Mouse (Mus musculus): ENCODE results near the gene Grid1. TPM values are rescaled to one million over a fixed set of nuclear protein-coding genes. Genes with fewer than 3 reads are reported as not detected.

Grid1 gene
- total RNA-seq, 2 experiments from 2014 or later: not detected

- no peak for DNase-seq
- intact Hi-C loops (cut with DNase I): no loop called here
These were observed 354.0 kb downstream of the Grid1 start for GRCm38 (mm10) chr14:35173861-35174260.

- intact Hi-C loops (cut with DNase I): no loop called here
These were observed 356.1 kb downstream of the Grid1 start for GRCm38 (mm10) chr14:35176021-35176420.

GRCm38 (mm10) chr14:35179076-35179475 is 359.2 kb downstream of the Grid1 start:
- no peak for DNase-seq
- intact Hi-C loops (cut with DNase I): no loop called here

More at GRCm38 (mm10) chr14:35176021-35176420, 356.1 kb downstream of the Grid1 start:
- DNase-seq: no peak

GRCm38 (mm10) chr14:35185399-35185798 is 365.5 kb downstream of the Grid1 start:
- no peak for DNase-seq
- intact Hi-C loops (cut with DNase I): no loop called here

GRCm38 (mm10) chr14:35192256-35192655 is 372.3 kb downstream of the Grid1 start:
- intact Hi-C loops (cut with DNase I): no loop called here
- no peak for DNase-seq

- intact Hi-C loops (cut with DNase I): no loop called here
- DNase-seq: no peak
These were observed 377.5 kb downstream of the Grid1 start for GRCm38 (mm10) chr14:35197371-35197770.

- DNase-seq: no peak
- intact Hi-C loops (cut with DNase I): no loop called here
These were observed 378.5 kb downstream of the Grid1 start for GRCm38 (mm10) chr14:35198447-35198846.

GRCm38 (mm10) chr14:35198899-35199298 is 379.0 kb downstream of the Grid1 start:
- intact Hi-C loops (cut with DNase I): no loop called here
- no peak for DNase-seq

- intact Hi-C loops (cut with DNase I): no loop called here
- no peak for DNase-seq
These were observed 389.5 kb downstream of the Grid1 start for GRCm38 (mm10) chr14:35209444-35209843.

GRCm38 (mm10) chr14:35219021-35219420 is 399.1 kb downstream of the Grid1 start:
- DNase-seq: peak in 1 of 2 experiments; percentile 4
- intact Hi-C loops (cut with DNase I): no loop called here

- no peak for DNase-seq
- intact Hi-C loops (cut with DNase I): no loop called here
These were observed 402.3 kb downstream of the Grid1 start for GRCm38 (mm10) chr14:35222196-35222595.

- DNase-seq: no peak
- intact Hi-C loops (cut with DNase I): no loop called here
These were observed 407.7 kb downstream of the Grid1 start for GRCm38 (mm10) chr14:35227581-35227980.

- no peak for DNase-seq
- intact Hi-C loops (cut with DNase I): no loop called here
These were observed 411.5 kb downstream of the Grid1 start for GRCm38 (mm10) chr14:35231384-35231783.

- intact Hi-C loops (cut with DNase I): no loop called here
- DNase-seq: no peak
These were observed 423.0 kb downstream of the Grid1 start for GRCm38 (mm10) chr14:35242882-35243281.

- intact Hi-C loops (cut with DNase I): no loop called here
- no peak for DNase-seq
These were observed 425.1 kb downstream of the Grid1 start for GRCm38 (mm10) chr14:35244776-35245548.

- intact Hi-C loops (cut with DNase I): no loop called here
These were observed 430.5 kb downstream of the Grid1 start for GRCm38 (mm10) chr14:35250412-35250811.

GRCm38 (mm10) chr14:35254477-35254876 is 434.6 kb downstream of the Grid1 start:
- intact Hi-C loops (cut with DNase I): no loop called here
- no peak for DNase-seq

More at GRCm38 (mm10) chr14:35250412-35250811, 430.5 kb downstream of the Grid1 start:
- no peak for DNase-seq

- DNase-seq: no peak
- intact Hi-C loops (cut with DNase I): no loop called here
These were observed 450.4 kb downstream of the Grid1 start for GRCm38 (mm10) chr14:35270260-35270659.

- intact Hi-C loops (cut with DNase I): no loop called here
- no peak for DNase-seq
These were observed 489.3 kb downstream of the Grid1 start for GRCm38 (mm10) chr14:35309201-35309600.

GRCm38 (mm10) chr14:35313380-35314299 is 493.7 kb downstream of the Grid1 start:
- no peak for DNase-seq
- intact Hi-C loops (cut with DNase I): no loop called here

- intact Hi-C loops (cut with DNase I): no loop called here
- peak in 1 of 2 experiments; percentile 18 for DNase-seq
These were observed 506.4 kb downstream of the Grid1 start for GRCm38 (mm10) chr14:35326306-35326705.

GRCm38 (mm10) chr14:35336561-35336960 is 516.7 kb downstream of the Grid1 start:
- DNase-seq: no peak
- intact Hi-C loops (cut with DNase I): no loop called here
